In the genomic region with DNA sequence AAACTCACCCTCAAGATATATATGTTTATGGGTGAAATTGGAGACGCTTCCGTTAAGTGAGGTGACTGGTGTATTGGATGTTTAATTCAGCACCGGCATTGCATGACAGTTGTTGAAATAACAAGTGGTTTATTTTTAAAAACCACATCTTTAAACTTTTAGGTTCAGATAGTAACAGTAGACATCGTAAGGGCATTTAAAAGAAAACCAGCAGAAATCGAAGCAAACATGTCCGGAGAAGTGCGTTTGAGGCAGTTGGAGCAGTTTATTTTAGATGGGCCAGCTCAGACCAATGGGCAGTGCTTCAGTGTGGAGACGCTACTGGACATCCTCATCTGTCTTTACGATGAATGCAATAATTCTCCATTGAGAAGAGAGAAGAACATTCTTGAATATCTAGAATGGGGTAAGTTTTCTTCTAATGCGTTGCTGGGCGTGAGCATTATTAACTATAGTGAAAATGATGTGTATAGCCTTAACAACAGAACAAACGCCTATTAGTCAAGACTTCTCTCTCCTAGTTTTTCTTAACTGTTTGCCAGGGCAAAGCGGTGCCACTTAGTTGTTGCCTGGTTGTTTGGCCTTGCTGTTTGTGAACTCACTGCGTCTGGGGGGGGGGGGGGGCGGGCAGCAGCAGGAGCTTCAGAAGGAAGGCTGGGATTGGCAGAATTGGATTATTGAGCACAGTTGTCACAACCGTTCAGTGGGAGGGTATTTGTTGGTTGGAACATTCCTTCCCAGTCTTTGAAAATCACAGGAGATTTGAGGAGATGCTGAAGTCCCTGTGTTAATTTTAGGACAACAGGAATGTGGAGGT, we compare ENCODE assay signal across 8 mouse cellular contexts. TPM values are rescaled to one million over a fixed set of nuclear protein-coding genes. Genes with fewer than 3 reads are reported as not detected.
A peak's percentile ranks its signal among the peaks of the same experiment; 100 is the strongest.
DNase-seq lines count a peak whose midpoint lies in the region; ATAC-seq and TF ChIP-seq lines count a peak whose summit lies in the region.

No protein-coding gene starts in this region.

- peak overlapping the region; percentile 92 for H3K4me3 ChIP-seq in E14TG2a.4 (replicated peaks; ENCODE audit: low read length)
- H3K4me3 ChIP-seq in embryonic facial prominence, embryonic 12.5 days, result peak overlapping the region; percentile 73
- peak overlapping the region; percentile 93 for H3K4me3 ChIP-seq in hindbrain, postnatal 0 days (ENCODE audit: low read length)
- peak overlapping the region; percentile 90 for H3K4me3 ChIP-seq in midbrain, embryonic 16.5 days (ENCODE audit: low read depth, low read length)

- peak overlapping the region; percentile 50 for H3K9ac ChIP-seq in embryonic facial prominence, embryonic 12.5 days
- H3K9ac ChIP-seq in hindbrain, postnatal 0 days (replicated peaks; ENCODE audit: low read length), result peak overlapping the region; percentile 99
- H3K9ac ChIP-seq in midbrain, embryonic 16.5 days (ENCODE audit: low read depth, low read length), result peak overlapping the region; percentile 35; the same call in 1 of the 2 replicates

- H3K27ac ChIP-seq in embryonic facial prominence, embryonic 12.5 days, result no peak overlapping the region
- H3K27ac ChIP-seq in hindbrain, postnatal 0 days, result peak overlapping the region; percentile 32; the same call in 1 of the 2 replicates
- H3K27ac ChIP-seq in midbrain, embryonic 16.5 days (ENCODE audit: low read length), result no peak overlapping the region

- peak; percentile 79 for DNase-seq in heart, adult 11 months
- no peak for DNase-seq in heart, postnatal 25 days (ENCODE audit: low spot score)
- DNase-seq in hindbrain, postnatal 0 days (ENCODE audit: low spot score), result peak; percentile 36
- DNase-seq in kidney, adult 11 months, result no peak

- WGBS in embryonic facial prominence, embryonic 12.5 days, result 3% methylated on average over 16 of the region's 16 CpGs
- WGBS in hindbrain, postnatal 0 days, result under 1% methylated on average over 16 of the region's 16 CpGs
- 2% methylated on average over 16 of the region's 16 CpGs for WGBS in midbrain, embryonic 16.5 days

- H3K4me2 ChIP-seq in embryonic facial prominence, embryonic 12.5 days (replicated peaks), result peak overlapping the region; percentile 82
- H3K4me2 ChIP-seq in hindbrain, postnatal 0 days (ENCODE audit: low read depth, low read length), result peak overlapping the region; percentile 77
- H3K4me2 ChIP-seq in midbrain, embryonic 16.5 days (ENCODE audit: low read length), result peak overlapping the region; percentile 89

- peaks cover 19% of the 10 kb centered on the region for H3K4me1 ChIP-seq in E14TG2a.4 (replicated peaks; ENCODE audit: low read depth, low read length)
- peaks cover 29% of the 10 kb centered on the region for H3K4me1 ChIP-seq in embryonic facial prominence, embryonic 12.5 days
- H3K4me1 ChIP-seq in hindbrain, postnatal 0 days (ENCODE audit: insufficient read depth, low read length), result peaks cover 13% of the 10 kb centered on the region; the same call in 1 of the 2 replicates
- peaks cover 19% of the 10 kb centered on the region for H3K4me1 ChIP-seq in midbrain, embryonic 16.5 days (ENCODE audit: control insufficient read depth, insufficient read depth, low read length)

- no peak for ATAC-seq in embryonic facial prominence, embryonic 12.5 days (ENCODE audit: insufficient number of reproducible peaks, insufficient read depth, low FRiP score, low TSS enrichment)
- no peak for ATAC-seq in hindbrain, postnatal 0 days
- no peak for ATAC-seq in midbrain, embryonic 16.5 days
- ATAC-seq in monocyte, adult 5-6 weeks (replicated peaks; ENCODE audit: insufficient number of reproducible peaks, low FRiP score, low TSS enrichment, poor library complexity, severe bottlenecking), result no peak

- H3K36me3 ChIP-seq in E14TG2a.4 (ENCODE audit: insufficient read depth, low read length), result no peaks in the 10 kb centered on the region
- H3K36me3 ChIP-seq in embryonic facial prominence, embryonic 12.5 days, result no peaks in the 10 kb centered on the region
- H3K36me3 ChIP-seq in hindbrain, postnatal 0 days (ENCODE audit: insufficient read depth, low read length), result no peaks in the 10 kb centered on the region
- no peaks in the 10 kb centered on the region for H3K36me3 ChIP-seq in midbrain, embryonic 16.5 days (ENCODE audit: control insufficient read depth, insufficient read depth, low read length)

- intact Hi-C loops in heart, postnatal 25 days (cut with DNase I), result no loop called here

- no peak for TF ChIP-seq CTCF in E14TG2a.4 (conservative IDR thresholded peaks at IDR 0.05; ENCODE audit: low read length)
- no peak for TF ChIP-seq CTCF in hindbrain, postnatal 0 days (IDR thresholded peaks at IDR 0.05; ENCODE audit: low read depth)

- peaks cover 13% of the 10 kb centered on the region for H3K27me3 ChIP-seq in E14TG2a.4 (ENCODE audit: insufficient read depth, low read length)
- H3K27me3 ChIP-seq in embryonic facial prominence, embryonic 12.5 days, result no peaks in the 10 kb centered on the region
- no peaks in the 10 kb centered on the region for H3K27me3 ChIP-seq in hindbrain, postnatal 0 days (ENCODE audit: insufficient read depth, low read length)
- H3K27me3 ChIP-seq in midbrain, embryonic 16.5 days (ENCODE audit: control insufficient read depth, insufficient read depth, low read depth, low read length), result no peaks in the 10 kb centered on the region

- no peaks in the 10 kb centered on the region for H3K9me3 ChIP-seq in E14TG2a.4 (ENCODE audit: low read length)
- H3K9me3 ChIP-seq in embryonic facial prominence, embryonic 12.5 days, result no peaks in the 10 kb centered on the region
- H3K9me3 ChIP-seq in hindbrain, postnatal 0 days (ENCODE audit: low read length), result no peaks in the 10 kb centered on the region
- H3K9me3 ChIP-seq in midbrain, embryonic 16.5 days (replicated peaks; ENCODE audit: control insufficient read depth, low read length, poor library complexity, severe bottlenecking), result no peaks in the 10 kb centered on the region

RNA-seq across cellular contexts. Expression of a gene that starts 0.8 kb away (rescaled TPM):
- 10 to 100 TPM; 42.2 to 46.9 TPM for total RNA-seq in heart, postnatal 25 days (2021)
- 18.4 and 20.2 TPM in 2 replicates for polyA plus RNA-seq in embryonic facial prominence, embryonic 12.5 days (2016; fragmentation: Nextera tagmentation; extraction: Ambion mirVana)
- total RNA-seq in hindbrain, postnatal 0 days (2014; rRNA removed), result 84.3 and 90.9 TPM in 2 replicates
- 29.1 and 36.1 TPM in 2 replicates for polyA plus RNA-seq in hindbrain, postnatal 0 days (2015; fragmentation: Nextera tagmentation; extraction: Ambion mirVana)
- polyA plus RNA-seq in midbrain, embryonic 16.5 days (2015; fragmentation: Nextera tagmentation; extraction: Ambion mirVana), result 30.0 and 30.3 TPM in 2 replicates
- 0.11 to 2.7 TPM (median 2.0 TPM) in 3 replicates for total RNA-seq in monocyte, adult 5-6 weeks (2017)

Comparison
In these comparisons a context has a peak if more than half of its experiments do, and no peak if none do; other contexts are left out.
1. DNase-seq: peak in heart, adult 11 months (single experiment) and hindbrain, postnatal 0 days (single experiment); none in heart, postnatal 25 days (single experiment) and kidney, adult 11 months (single experiment).
2. H3K9ac ChIP-seq: peak in every context shown above with its lines; median percentile 99 in hindbrain, postnatal 0 days; 50 in embryonic facial prominence, embryonic 12.5 days; 35 in midbrain, embryonic 16.5 days.
3. RNA of a gene that starts 0.8 kb away (total RNA-seq): 84.3 to 90.9 TPM in hindbrain, postnatal 0 days and 42.2 to 46.9 TPM in heart, postnatal 25 days; 0.11 to 2.7 TPM in monocyte, adult 5-6 weeks; every median in the first group is over 10 times any median in the second.
4. Peak in every context shown above with its lines, with median percentiles within 50 percentile points of each other: H3K4me3 ChIP-seq and H3K4me2 ChIP-seq.